Mouse (Mus musculus) lung, adult 2 months (tissue): ENCODE measurements around the gene Mad1l1.

Experiments used
- CTCF ChIP-seq: fragments of 200-500 bp; IDR thresholded peaks from 2 replicates; pipeline ENCODE4 v1.5.1; 2011; ENCODE audit warnings: mild to moderate bottlenecking, low read length, control low read depth; ENCODE audit not compliant: insufficient read depth
- POLR2A ChIP-seq: fragments of 200-500 bp; IDR thresholded peaks from 2 replicates; pipeline ENCODE4 v1.6.1; 2011; ENCODE audit warnings: low read depth, mild to moderate bottlenecking, control low read depth, low read length, borderline replicate concordance; ENCODE audit errors: extremely low read depth

GRCm38 (mm10) chr5:140007656-140008522 lies 313.5 kb downstream of the Mad1l1 start:
- TF ChIP-seq POLR2A = no peak
- no peak for TF ChIP-seq CTCF
